Mouse (Mus musculus) C2C12 (cell line): ENCODE measurements around the gene Card14.

Source experiments
- CEBPB ChIP-seq: IDR thresholded peaks from one replicate; pipeline ENCODE4 v1.6.1; 2011; ENCODE audit warnings: low read depth, mild to moderate bottlenecking, control low read depth, moderate library complexity
- CTCF ChIP-seq: IDR thresholded peaks from one replicate; pipeline ENCODE4 v1.5.1; 2011; ENCODE audit not compliant: control insufficient read depth, insufficient read depth, insufficient read length
- MAX ChIP-seq: IDR thresholded peaks from one replicate; pipeline ENCODE4 v1.6.1; 2011; ENCODE audit warnings: mild to moderate bottlenecking, control low read depth
- MYOD1 ChIP-seq: IDR thresholded peaks from one replicate; pipeline ENCODE4 v1.6.1; 2011; ENCODE audit warnings: low read depth; ENCODE audit not compliant: control insufficient read depth, insufficient read length
- MYOG ChIP-seq: IDR thresholded peaks from one replicate; pipeline ENCODE4 v1.6.1; 2011; ENCODE audit not compliant: control insufficient read depth, insufficient read length; ENCODE audit errors: extremely low read depth
- USF1 ChIP-seq: IDR thresholded peaks from one replicate; pipeline ENCODE4 v1.6.1; 2011; ENCODE audit warnings: low read depth, mild to moderate bottlenecking, control low read depth, moderate library complexity

- no peak for TF ChIP-seq CTCF
- TF ChIP-seq CEBPB: no peak
- TF ChIP-seq USF1: peak; percentile 98
- TF ChIP-seq MAX: peak; percentile 76
- no peak for TF ChIP-seq MYOD1
- no peak for TF ChIP-seq MYOG
These were observed 85.4 kb downstream of the Card14 start, which contains the start of gene Rnf213 for GRCm38 (mm10) chr11:119392800-119393482.
